ENCODE assay signal across 15 mouse cellular contexts in the genomic region with DNA sequence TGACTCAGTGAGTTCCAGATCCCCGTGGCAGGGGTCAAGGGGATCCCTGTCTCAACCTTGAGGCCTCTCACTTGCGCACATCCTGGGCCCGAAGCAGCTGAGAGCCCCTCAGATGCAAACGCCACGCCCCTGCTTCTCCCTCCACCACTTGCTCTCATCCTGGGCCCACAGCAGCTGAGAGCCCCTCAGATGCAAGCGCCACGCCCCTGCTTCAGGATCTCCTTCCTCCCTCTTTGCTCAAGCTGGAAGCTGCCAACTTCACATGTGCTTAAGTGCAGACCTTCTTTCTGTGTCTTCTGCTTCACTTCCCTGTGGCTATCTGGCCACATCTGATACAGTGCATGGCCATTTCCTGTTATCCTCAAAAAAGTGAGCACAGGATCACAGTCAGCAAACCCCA.
"Had no signal": no experiment of that assay in that cellular context is flagged by ENCODE, and none has a peak within 500 bp of the region (broad histone marks: within the 10 kb centered on the region; RNA-seq: fewer than 3 reads in every experiment).

No protein-coding gene starts in this region.

- H3K36me3 ChIP-seq: limb, embryonic 10.5 days; liver, embryonic 15.5 days; midbrain, embryonic 10.5 days; midbrain, embryonic 15.5 days; neural tube, embryonic 15.5 days had no signal

- H3K9ac ChIP-seq: liver, embryonic 15.5 days; midbrain, embryonic 15.5 days; neural tube, embryonic 15.5 days had no signal

- DNase-seq: kidney, postnatal 25 days; lung, adult 2 months; lung, postnatal 36 days; right cerebral cortex, postnatal 4 days; spleen, adult 18-20 months; thymus, adult 18-20 months; thymus, postnatal 14 days had no signal

- H3K4me3 ChIP-seq: left cerebral cortex, adult 2 months; limb, embryonic 10.5 days; liver, embryonic 15.5 days; midbrain, embryonic 10.5 days; midbrain, embryonic 15.5 days; neural tube, embryonic 15.5 days had no signal

- ATAC-seq: lung, postnatal 0 days had no signal

- H3K27me3 ChIP-seq: liver, embryonic 15.5 days; midbrain, embryonic 15.5 days; neural tube, embryonic 15.5 days had no signal

- H3K27ac ChIP-seq: left cerebral cortex, adult 2 months; limb, embryonic 10.5 days; liver, embryonic 15.5 days; midbrain, embryonic 10.5 days; midbrain, embryonic 15.5 days; neural tube, embryonic 15.5 days had no signal

- H3K4me2 ChIP-seq: liver, embryonic 11.5 days; liver, embryonic 15.5 days; midbrain, embryonic 15.5 days; neural tube, embryonic 15.5 days had no signal

- H3K9me3 ChIP-seq: limb, embryonic 10.5 days; liver, embryonic 15.5 days; midbrain, embryonic 10.5 days; midbrain, embryonic 15.5 days; neural tube, embryonic 15.5 days had no signal

- H3K4me1 ChIP-seq: limb, embryonic 10.5 days; midbrain, embryonic 10.5 days; midbrain, embryonic 15.5 days had no signal
